Mouse (Mus musculus) cortical plate, adult 2 months (tissue): ENCODE measurements around the gene Asb5.

Source experiments
- CTCF ChIP-seq: fragments of 200-500 bp; IDR thresholded peaks from 2 replicates; pipeline ENCODE4 v1.5.1; 2011; ENCODE audit warnings: mild to moderate bottlenecking, control low read depth, low read length; ENCODE audit not compliant: insufficient read depth; ENCODE audit errors: extremely low read depth
- POLR2A ChIP-seq: fragments of 200-500 bp; IDR thresholded peaks from 2 replicates; pipeline ENCODE4 v1.6.1; 2011; ENCODE audit warnings: mild to moderate bottlenecking, low read length, control low read depth; ENCODE audit not compliant: insufficient read depth; ENCODE audit errors: extremely low read depth

- no peak for TF ChIP-seq CTCF
- TF ChIP-seq POLR2A = no peak; the same call in 1 of the 2 replicates
These were observed at the start of gene Asb5, which contains the start of gene Spcs3 for GRCm38 (mm10) chr8:54529382-54530296.
